Mouse (Mus musculus) large intestine, adult 2 months (tissue): Measurements from ENCODE around the gene Tpmt. TPM values are rescaled to one million over a fixed set of nuclear protein-coding genes. Genes with fewer than 3 reads are reported as not detected.
A peak's percentile ranks its signal among the peaks of the same experiment; 100 is the strongest.

Experiments used
- DNase-seq: peaks from one replicate; pipeline ENCODE4 v3.0.0-alpha.2; 2012; ENCODE audit warnings: low read depth, low spot score
- WGBS: fragments of 180-500 bp; shearing (Covaris S2); methylation state at CpG from one replicate; pipeline ENCODE4 v1.1.7; 2018; 5-methylcytosine and 5-hydroxymethylcytosine counted together
- polyA plus RNA-seq: library from polyadenylated mRNA; depleted of rRNA; stranded (reverse); fragments of >200 nt; gene quantifications from 2 replicates; pipeline ENCODE4 v1.2.3, GENCODE M21; 2012

Gene Tpmt
- polyA plus RNA-seq, 1 experiment: 4.2 TPM

DNA sequence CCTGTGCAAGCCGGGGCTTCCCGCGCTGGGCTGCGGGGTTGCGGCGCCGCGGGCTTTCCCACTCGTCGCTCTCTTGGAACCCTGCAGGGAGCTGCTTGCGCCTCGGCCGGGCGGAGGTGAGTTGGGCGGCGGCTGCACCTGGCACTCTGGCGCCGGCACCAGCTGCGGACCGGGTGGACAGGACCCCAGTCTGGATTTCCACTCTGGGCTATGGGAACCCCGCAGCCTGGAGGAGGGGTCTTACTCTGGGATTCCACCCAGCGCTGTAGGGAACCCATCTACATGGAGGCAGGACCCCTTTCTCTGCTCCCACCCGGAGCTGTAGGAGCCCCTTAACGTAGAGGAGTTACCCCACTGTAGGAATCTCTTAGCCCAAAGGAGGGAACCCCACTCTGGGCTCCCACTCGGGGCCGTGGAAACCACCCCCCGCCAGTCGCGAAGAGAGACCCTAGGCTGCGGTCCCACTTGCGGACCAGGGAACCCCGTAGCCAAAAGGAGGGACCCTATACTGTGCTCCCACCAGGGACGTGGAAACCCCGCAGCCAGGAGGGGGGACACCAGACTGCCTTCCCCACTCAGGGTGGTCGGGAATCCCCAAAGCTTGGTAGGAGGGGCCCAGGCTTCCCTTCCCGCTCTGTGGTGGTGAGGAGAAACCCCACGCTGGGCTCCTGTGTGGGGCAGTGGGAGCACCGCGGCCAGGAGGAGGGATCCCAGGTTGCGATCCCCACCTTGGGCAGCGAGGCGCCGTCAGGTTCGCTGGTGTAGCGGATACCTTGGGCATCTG is 512 bp downstream of the Tpmt start:
- WGBS: 2% methylated on average over 45 of the region's 45 CpGs

DNA sequence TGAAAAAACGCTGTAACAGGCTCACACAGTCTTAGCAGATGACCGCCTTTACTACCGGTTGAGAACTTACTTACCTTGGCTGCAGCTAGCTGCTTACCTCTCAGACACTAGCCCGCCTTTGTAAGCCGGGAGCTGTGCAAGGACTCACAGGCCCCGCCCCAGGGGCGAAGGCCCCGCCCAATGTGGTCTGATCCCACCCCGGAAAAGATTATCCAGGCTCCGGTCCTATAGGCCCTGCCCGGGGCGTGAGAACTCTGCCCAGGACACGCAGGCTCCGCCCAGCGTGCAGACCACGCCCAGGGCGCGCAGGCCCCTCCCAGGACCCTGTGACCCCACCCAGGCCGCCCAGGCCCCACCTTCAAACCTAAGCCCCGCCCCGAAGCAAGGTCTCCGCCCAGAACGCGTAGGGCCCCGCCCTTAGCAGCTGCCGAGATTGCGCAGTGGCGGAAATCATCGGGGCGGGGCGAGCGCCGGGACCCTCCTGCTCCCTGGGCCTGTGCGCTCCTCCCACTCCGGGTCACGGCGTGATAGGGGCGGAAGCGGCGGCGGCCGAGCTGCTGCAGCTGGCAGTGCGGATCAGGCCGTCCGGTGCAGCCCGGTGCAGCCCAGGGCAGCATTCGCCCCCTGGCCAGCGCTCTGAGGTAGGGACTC is 1.4 kb downstream of the Tpmt start, which contains the start of gene Kdm1b:
Gene Kdm1b, plus strand, starts transcription at position 470 of the 651 bp plus-strand sequence.
- under 1% methylated on average over 48 of the region's 48 CpGs for WGBS

More for the DNA sequence above, 512 bp downstream of the Tpmt start:
- no peak for DNase-seq

DNA sequence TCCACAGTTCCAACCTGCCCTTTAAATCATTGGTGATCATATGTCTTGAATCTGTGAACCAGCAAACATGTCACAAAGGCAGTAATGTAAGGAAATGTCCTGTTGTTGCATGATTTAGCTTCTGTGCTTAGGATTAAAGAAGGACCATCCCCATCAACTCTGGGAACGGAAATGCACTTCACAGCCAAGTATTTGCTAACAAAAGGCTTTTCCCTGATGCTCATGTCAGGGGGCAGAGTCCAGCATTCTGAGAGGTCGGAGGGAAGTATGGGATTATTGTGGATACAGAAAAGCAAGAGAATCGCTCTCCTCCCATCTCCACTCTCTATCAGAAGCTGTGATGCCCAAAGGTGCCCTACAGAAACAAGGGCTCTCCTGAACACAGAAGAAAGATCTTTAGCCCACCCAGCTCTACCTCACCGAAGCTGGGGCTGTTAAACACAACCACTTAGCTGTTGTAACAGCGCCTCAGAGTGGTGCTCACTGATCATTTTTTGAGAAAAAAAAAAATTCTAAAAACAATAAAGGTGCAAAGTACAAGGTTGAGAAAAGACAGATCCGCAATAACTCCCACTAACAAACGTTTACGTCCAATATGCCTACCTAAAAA is 2.4 kb downstream of the Tpmt start:
- DNase-seq: no peak
- 18% methylated on average over 8 of the region's 8 CpGs for WGBS

More for the DNA sequence above, 1.4 kb downstream of the Tpmt start, which contains the start of gene Kdm1b:
- DNase-seq: peak; percentile 95

DNA sequence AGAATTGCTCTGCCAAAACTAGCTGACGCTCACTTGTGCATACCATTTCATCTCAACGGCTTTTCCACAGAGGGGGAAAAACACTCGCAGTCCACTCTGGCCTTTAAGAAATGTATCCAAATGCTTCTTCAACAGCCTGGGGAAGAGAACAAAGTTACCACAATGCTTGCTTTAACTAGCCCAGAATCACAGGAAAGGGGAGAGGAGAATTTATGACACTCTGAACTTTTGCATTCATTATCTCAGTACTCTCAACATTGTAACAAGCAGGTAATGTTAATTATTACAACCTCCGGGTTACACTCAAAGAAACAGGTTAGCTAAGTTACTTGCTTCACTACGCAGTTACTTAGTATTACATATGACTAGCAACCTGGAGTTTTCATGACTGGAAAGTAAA is 4.5 kb downstream of the Tpmt start:
- DNase-seq: no peak
- WGBS: 58% methylated on average over 5 of the region's 5 CpGs

DNA sequence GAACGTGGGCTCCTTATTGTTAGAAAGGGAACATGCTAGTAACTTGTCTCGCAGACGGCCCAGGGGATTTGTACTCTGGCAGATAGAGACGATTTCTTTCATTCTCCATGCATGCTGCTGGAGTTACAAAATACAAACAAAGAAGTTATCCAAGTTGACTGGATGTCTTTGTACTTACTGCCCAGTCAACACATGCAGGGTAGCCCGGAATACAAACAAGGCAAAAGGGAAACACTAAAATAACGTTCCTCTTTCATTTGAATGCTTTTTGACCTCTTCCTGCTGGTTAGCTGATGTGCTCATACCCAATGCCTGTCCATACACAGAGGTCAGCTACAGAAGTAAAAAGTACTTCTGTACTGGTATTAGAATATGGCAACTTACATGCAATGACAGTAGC is 6.6 kb downstream of the Tpmt start:
- 87% methylated on average over 6 of the region's 6 CpGs for whole genome bisulfite sequencing
- no peak for DNase-seq

DNA sequence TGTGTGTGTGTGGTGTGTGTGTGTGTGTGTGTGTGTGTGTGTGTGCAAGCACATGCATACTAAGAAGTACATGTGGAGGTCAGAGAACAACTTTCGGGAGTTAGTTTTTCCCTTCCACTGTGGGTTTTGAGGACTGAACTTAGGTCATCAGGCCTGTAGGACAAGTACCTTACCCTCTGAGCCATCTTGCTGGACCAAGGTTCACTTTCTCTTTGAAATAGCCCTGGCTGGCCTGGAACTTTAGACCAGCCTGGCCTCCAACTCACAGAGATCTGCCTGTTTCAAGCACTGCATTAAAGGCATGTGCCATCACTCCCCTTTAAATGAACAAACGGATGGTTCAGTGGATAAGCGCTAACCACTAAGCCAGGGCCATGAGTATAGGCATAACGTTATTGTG is 10.9 kb downstream of the Tpmt start:
- 90% methylated on average over 4 of the region's 4 CpGs for WGBS
- no peak for DNase-seq

DNA sequence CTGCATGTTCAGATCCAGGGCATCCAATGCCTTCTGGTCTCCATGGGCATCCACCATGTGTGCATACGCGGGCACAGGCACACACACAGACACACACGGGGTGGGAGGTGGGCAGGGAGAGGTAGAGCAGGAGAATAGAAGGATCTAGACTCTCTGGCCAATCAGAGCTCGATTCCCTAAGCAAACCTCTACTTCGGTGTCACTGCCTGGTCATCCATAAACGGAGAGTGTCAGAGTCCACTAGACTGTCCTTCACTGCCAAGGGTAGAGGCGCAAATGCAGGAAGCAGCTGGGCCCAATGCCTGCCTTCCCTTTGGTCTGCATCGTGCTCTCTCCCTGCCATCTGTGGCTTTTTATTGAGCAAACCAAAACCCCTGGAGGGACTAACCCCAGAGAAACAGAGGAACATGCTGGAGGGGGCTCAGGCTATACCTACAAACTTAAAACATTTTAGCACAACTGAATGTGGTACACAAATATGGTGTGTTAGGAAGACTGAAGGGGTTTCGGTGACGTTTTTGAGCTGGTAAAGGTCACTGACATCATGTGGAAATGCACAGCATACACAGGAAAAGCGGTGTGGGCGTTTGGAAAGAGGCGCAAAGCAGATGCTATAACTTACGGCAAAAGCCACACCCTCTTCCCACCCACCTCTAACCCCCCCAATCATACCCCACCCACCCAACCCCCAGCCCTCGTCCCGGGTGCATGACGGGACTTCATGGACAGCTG is 14.0 kb downstream of the Tpmt start:
- no peak for DNase-seq
- 88% methylated on average over 17 of the region's 17 CpGs for WGBS

DNA sequence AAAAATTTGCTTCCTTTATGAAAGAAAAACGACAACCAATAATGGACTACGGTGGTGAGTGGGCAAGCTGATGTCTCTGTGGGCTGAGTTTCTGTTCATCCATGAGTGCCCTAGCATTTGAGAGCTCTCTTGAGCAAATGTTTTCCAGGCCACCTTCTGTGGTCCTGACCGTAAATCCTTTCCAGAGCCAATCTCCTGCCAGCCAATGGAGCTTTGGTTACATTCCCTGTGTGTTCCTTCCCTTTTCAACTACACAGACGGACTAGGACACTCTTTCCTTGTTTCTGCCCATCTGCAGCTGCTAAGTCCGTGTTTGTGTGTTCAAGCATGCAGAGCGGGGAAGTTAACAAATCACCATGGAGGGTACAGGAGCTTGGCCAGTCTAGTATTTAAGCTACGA is 23.7 kb downstream of the Tpmt start:
- 73% methylated on average over 7 of the region's 7 CpGs for WGBS
- no peak for DNase-seq

DNA sequence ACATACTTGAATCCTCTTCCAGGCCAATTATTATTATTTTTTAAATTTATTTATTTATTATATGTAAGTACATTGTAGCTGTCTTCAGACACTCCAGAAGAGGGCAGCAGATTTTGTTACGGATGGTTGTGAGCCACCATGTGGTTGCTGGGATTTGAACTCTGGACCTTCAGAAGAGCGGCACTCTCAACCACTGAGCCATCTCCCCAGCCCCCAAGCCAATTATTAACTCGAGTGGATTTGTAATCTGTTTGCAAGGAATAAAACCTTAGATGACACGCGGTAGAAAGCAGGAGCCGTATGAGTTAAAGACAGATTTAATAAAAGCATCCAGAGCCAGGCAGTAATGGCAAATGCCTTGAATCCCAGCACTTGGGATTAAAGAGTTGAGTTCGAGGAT is 24.8 kb downstream of the Tpmt start:
- 51% methylated on average over 7 of the region's 7 CpGs for WGBS
- no peak for DNase-seq

DNA sequence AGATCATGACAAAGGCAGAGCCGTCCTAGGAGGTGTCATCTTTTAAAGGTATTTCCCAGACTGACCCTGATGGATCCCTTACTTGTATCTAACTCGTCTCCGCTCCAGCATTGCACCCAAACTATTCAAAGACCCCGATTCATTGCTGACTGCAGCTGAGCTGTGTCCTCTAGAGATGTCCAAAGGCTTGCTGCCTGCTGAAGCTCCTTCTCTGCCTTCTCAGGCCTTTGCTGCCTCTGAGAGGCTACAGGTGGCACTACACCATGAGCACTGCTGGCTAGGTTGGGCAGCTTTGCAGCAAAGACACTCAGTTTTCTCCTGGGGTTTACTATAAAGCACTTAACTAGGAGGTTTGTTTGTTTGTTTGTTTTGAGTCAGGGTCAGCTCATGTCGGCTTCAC is 27.3 kb downstream of the Tpmt start:
- WGBS: 42% methylated on average over 5 of the region's 5 CpGs
- no peak for DNase-seq

DNA sequence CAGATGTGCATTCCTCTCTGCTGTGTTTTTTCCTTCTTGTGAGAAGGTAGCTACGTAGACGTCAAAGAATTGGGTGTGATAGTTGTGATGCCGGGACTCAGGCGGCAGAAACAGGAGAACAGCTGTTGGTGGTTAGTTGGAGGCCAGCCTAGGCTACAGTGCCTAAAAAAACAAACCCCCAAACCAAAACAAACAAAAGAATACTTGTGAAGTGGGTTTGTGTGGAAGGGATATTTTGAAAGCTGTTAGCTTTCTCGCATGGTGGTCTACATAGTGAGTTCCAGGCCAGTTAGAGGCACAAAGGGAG is 29.4 kb downstream of the Tpmt start:
- DNase-seq: no peak
- WGBS: 72% methylated on average over 5 of the region's 5 CpGs

DNA sequence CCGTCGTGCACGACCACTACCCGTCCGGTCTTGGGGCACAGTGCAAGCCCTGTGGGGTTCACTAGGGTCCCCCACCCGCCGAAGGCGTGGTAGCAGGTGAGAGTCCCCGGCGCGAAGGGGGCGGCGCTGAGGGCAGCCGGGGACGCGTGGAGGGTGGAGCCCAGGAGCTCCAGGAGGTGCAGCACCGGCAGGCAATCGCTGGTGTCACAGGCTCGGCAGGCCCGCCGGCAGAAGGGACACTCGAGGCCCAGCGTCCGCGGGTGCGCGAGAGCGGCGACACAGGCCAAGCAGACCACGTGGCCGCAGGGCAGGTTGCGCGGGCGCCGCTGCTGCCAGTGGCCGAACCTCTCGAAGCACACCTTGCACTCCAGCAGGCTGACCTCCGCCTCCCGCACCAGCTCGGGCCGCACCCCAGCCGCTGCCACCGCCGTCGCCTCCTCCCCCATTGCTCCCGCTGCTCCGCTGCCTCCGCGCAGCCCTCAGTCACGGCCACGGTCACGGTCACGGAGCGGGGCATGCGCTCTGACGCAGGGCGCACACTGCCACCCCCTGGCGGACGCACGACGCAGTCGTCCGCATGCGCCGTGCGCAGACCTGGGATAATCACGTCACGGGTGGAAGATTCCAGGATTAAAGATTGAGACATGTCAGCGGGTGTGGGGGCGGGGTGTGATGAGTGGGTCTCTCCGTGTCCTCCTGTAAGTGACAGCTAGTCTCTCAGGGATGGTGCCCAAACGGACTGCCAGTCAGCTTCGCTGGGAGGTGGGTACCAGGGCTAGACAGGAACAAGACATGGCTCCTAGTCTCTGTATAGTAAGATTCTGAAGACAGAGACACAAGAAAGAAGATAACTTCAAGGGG is 30.0 kb downstream of the Tpmt start, which contains the start of gene Nhlrc1:
Gene Nhlrc1, minus strand, starts transcription at position 517 of the 861 bp plus-strand sequence.
- 3% methylated on average over 73 of the region's 73 CpGs for WGBS
- DNase-seq: no peak

DNA sequence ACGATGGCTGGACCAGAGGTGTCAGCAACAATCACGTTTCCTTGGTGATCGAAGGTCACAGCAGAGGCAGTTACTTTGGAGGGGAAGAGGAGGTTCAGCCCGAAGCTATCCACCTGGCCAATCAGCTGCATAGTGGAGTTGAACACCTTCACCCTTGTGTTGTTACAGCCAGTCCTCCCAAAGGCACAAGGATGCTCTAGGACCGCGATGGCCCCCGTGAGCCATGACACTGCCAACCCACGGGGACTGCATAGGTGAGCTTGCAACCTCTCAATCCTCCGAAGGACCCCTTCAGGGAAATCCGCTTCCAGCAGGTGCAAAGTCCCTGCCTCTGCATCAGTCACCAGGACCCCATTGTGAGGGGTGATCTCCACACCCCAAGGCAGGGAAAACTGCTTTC is 30.8 kb downstream of the Tpmt start:
- no peak for DNase-seq
- WGBS: 76% methylated on average over 10 of the region's 10 CpGs

DNA sequence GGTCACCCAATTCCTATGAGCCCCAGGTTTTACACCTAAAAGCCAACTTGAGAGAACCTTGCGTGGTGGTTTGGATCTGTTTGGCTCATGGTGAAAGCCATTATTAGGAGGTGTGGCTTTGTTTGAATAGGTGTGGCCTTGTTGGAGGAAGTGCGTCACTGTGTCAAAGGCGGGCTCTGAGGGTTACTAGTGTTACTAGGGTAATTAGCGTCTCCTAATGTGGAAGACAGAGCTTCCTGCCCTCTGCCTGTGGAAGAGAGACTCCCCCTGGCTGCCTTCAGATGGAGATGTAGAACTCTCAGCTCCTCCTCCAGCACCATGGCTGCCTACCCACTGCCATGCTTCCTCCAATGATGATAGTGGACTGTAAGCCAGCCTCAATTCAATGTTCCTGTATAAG is 42.9 kb downstream of the Tpmt start:
- WGBS: 52% methylated on average over 4 of the region's 4 CpGs
- DNase-seq: no peak

DNA sequence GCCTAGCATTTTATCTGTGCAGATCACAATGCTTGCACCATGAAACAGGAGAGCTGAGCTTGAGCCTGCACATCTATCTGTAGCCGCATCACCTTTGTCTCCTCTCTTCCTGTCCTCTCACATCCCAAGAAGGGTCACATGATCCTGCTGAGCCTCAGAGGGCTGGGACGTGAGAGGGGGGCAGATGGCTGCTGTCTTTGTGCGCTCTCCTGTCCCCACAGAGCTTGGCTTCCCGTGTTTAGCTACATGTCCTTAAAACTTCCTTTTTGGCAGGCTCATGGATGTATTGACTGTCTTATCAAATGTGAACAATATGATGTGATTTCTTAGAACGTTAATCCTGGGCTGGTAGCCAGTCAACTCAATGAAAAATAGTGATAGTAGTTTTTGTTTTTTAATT is 45.0 kb downstream of the Tpmt start:
- 46% methylated on average over 5 of the region's 5 CpGs for WGBS
- no peak for DNase-seq

DNA sequence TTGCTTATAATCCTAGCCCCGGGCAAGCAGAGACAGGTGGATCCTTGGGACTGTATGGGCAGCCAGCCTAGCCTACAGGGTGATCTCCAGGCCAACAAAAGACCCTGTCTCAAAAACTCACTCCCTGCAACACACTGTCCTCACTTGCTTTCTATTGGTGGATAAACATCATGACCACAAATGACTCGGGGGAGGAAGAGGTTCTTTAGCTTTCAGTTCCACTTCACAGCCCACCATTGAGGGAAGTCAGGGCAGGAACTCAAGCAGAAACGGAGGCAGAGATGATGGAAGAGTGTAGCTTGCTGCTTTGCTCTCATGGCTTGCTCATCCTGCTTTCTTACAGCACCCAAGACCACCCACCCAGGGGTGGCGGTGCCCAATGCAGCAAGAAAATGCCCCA is 47.2 kb downstream of the Tpmt start:
- DNase-seq: no peak
- WGBS: 79% methylated on average over 4 of the region's 4 CpGs

DNA sequence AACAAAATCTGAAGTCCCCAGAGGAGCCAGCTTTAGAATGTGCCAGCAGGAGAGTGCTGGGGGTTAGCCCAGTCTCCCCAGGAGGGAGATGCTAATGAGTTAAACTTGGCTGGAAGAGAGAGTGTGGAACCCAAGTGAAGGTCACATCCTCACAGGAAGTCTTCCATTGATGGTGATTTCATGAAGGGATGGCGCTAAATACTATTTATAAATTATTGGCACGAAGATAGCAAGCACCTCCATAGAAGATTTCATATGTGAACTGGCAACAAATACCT is 51.3 kb downstream of the Tpmt start:
- DNase-seq: no peak
- 93% methylated on average over 2 of the region's 2 CpGs for WGBS

DNA sequence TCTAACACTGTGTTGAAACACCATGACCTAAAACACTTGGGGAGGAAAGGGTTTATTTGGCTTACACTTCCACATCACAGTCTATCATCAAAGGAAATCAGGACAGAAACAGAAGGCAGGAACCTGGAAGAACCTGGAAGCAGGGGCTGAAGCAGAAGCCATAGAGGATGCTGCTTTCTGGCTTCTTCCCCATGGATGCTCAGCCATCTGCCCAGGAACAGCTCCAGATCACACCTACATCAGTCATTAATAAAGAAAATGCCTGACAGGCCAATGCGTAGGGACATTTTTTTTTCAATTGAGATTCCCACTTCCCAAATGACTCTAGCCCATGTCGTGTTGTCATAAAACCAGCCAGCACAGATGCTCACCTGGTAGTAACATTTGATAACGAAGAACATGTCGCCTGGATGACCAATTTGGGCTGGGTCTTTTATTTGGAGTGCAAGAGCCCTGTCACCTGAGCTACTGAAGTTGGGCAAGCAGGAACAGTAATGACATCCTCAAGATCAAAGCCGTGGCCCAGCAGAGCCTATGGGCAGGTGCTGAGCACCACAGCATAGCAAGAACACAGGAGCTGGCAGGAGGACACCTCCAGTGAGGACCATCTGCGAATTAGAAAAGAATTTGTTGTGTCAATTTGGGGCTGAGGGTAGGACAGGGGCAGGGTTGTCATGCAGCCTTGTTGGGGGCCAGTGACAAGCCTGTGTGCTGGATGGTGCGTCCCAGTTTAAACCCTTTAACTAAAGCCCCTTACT is 51.8 kb downstream of the Tpmt start:
- 91% methylated on average over 7 of the region's 7 CpGs for WGBS
- no peak for DNase-seq
